Mouse (Mus musculus) forebrain, embryonic 13.5 days (tissue): Measurements from ENCODE around the gene Trappc11. TPM values are rescaled to one million over a fixed set of nuclear protein-coding genes. Genes with fewer than 3 reads are reported as not detected.
"Not testable (repeated sequence)": the region's sequence is repeated elsewhere in the genome, so short reads cannot be mapped to it uniquely, and the experiment has no call there.

ENCODE experiments used
- ATAC-seq: fragments of 200-750 bp; cut with Nextera tagmentation; 2 replicates; pipeline ENCODE4 v1.8.0; 2017
- H3K27ac ChIP-seq: fragments of 300-500 bp; sonication (generic); 2 replicates; pipeline ENCODE4 v1.5.1; 2015; ENCODE audit warnings: inconsistent platforms, mild to moderate bottlenecking, moderate library complexity
- H3K27me3 ChIP-seq: fragments of 300-500 bp; sonication (generic); 2 replicates; pipeline ENCODE4 v1.6.1; 2015; ENCODE audit warnings: mild to moderate bottlenecking, inconsistent platforms
- H3K36me3 ChIP-seq: fragments of 300-500 bp; sonication (generic); 2 replicates; pipeline ENCODE4 v1.6.1; 2015; ENCODE audit warnings: mild to moderate bottlenecking, inconsistent platforms; ENCODE audit not compliant: poor library complexity, severe bottlenecking
- H3K4me1 ChIP-seq: fragments of 300-500 bp; sonication (generic); 2 replicates; pipeline ENCODE4 v1.6.1; 2015; ENCODE audit warnings: inconsistent platforms
- H3K4me2 ChIP-seq: fragments of 300-500 bp; sonication (generic); 2 replicates; pipeline ENCODE4 v1.6.1; 2015; ENCODE audit warnings: inconsistent platforms, mild to moderate bottlenecking, moderate library complexity
- H3K4me3 ChIP-seq: fragments of 300-500 bp; sonication (generic); 2 replicates; pipeline ENCODE4 v1.5.1; 2015; ENCODE audit warnings: mild to moderate bottlenecking, inconsistent platforms
- H3K9ac ChIP-seq: fragments of 300-500 bp; sonication (generic); 2 replicates; pipeline ENCODE4 v1.6.1; 2015; ENCODE audit warnings: mild to moderate bottlenecking, inconsistent platforms
- H3K9me3 ChIP-seq: fragments of 300-500 bp; sonication (generic); replicated peaks from 2 replicates; pipeline ENCODE4 v1.6.1; 2016; ENCODE audit warnings: inconsistent platforms
- WGBS: fragments of 180-500 bp; shearing (Covaris S2); methylation state at CpG from one replicate; pipeline ENCODE4 v1.1.7; 2015; 5-methylcytosine and 5-hydroxymethylcytosine counted together
- polyA plus RNA-seq: library from polyadenylated mRNA; unstranded; fragments of >200 nt; fragmentation: Nextera tagmentation; extraction: Ambion mirVana; gene quantifications from 2 replicates; pipeline ENCODE4 v1.2.1, GENCODE M21; 2015

The Trappc11 gene
- polyA plus RNA-seq, 1 experiment from 2014 or later = 34.4 TPM

DNA sequence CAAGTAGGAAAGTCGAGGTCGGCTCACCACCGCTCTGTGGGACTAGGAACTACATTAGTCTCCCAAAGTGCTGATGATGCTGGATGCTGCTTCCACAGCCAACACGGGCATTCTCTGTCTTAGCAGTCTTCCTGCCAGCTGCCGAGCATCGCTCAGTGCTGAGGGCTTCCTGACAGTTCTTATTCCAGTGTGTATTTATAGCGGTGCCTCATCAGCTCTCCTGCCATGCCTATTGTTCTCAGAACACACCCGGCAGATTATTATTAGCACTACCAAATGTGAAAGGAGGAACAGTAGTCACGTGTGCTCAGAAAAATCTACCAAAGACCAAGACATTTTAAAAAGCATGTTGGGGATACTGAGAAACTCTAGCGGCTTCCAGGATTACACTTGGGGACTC is 71.6 kb downstream of the Trappc11 start:
- WGBS = 81% methylated on average over 10 of the region's 10 CpGs
- no peaks in the 10 kb centered on the region; the same call in 1 of the 2 replicates for H3K9me3 ChIP-seq
- H3K4me1 ChIP-seq = no peaks in the 10 kb centered on the region
- H3K36me3 ChIP-seq = no peaks in the 10 kb centered on the region
- no peak for ATAC-seq
- H3K9ac ChIP-seq = no peak overlapping the region
- no peaks in the 10 kb centered on the region for H3K27me3 ChIP-seq
- H3K4me3 ChIP-seq = no peak overlapping the region
- H3K27ac ChIP-seq = no peak overlapping the region
- no peak overlapping the region for H3K4me2 ChIP-seq

DNA sequence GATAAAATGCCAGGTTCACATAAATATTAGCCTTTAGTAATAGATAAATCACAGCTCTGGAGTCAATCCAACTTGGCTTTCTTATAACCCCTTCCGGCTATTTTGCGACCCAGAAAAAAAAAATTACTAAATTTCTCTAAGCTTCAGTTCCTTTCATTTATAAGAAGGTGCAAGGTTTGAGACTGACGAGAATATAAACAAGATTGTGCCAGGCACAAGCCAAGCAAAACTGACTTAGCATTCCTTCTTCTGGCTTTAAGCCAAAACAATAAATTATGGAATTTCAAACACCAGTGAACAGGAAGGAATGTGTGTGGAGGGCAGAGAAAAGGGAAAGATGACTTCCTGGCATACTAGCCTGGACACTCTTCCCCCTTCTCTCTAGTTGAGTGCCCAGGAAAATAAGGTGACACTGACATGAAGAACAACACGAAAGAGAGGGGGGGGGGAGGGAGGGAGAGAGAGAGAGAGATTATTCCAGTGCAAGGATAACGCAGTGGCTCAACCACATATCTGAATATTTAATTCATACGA is 74.0 kb downstream of the Trappc11 start:
- H3K4me2 ChIP-seq = no peak overlapping the region
- H3K27ac ChIP-seq = no peak overlapping the region
- no peaks in the 10 kb centered on the region for H3K4me1 ChIP-seq
- no peaks in the 10 kb centered on the region; the same call in 1 of the 2 replicates for H3K9me3 ChIP-seq
- no peaks in the 10 kb centered on the region for H3K36me3 ChIP-seq
- H3K9ac ChIP-seq = no peak overlapping the region
- no peaks in the 10 kb centered on the region for H3K27me3 ChIP-seq
- 89% methylated on average over 6 of the region's 6 CpGs for WGBS
- ATAC-seq = no peak
- no peak overlapping the region for H3K4me3 ChIP-seq

DNA sequence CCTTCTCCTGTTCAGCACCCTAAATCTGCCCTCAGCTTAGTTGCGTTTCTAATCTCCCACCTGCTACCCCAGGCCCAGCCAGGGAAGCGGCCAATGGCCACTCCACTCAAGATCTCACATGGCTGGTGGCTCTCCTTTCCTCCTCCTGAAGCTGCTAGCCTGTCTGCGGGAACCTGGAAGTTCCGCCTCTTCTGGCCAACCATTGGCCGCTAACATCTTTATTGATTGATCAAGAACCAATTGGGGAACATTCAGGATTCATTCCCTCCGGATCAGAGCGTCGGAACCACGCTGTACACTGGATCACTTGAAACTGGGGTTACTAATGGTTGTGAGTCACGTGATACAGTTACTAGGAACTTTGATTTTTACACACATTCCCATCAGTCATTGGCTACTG is 74.7 kb downstream of the Trappc11 start:
- Histone ChIP-seq H3K9ac (no peak overlapping the region), H3K9me3 (no peaks in the 10 kb centered on the region; the same call in 1 of the 2 replicates), H3K27ac (no peak overlapping the region), H3K36me3 (no peaks in the 10 kb centered on the region), H3K4me1 (no peaks in the 10 kb centered on the region), H3K4me3 (no peak overlapping the region), H3K27me3 (no peaks in the 10 kb centered on the region), H3K4me2 (no peak overlapping the region)
- WGBS = 96% methylated on average over 10 of the region's 10 CpGs
- no peak for ATAC-seq

DNA sequence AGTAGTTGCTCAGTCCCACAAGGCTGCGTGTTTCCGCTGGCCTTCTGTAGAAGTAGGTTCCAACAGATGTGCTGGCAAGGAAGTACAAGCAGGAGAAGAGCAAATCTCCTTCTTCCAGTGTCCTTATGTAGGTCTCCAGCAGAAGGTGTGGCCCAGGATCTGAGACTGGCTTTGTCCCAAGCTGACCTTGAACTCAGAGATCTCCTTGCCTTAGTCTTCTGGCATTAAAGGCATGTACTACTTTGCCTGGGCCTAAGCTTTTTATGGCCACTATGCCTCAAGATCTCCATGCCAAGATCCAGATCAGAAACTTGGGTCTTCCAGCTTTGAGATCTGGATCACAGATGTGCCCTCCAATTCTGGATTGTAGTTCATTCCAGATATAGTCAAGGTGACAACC is 84.1 kb downstream of the Trappc11 start:
- H3K9ac ChIP-seq, H3K27me3 ChIP-seq, H3K4me3 ChIP-seq, H3K36me3 ChIP-seq, H3K4me1 ChIP-seq, H3K9me3 ChIP-seq, H3K27ac ChIP-seq, H3K4me2 ChIP-seq, ATAC-seq: not testable (repeated sequence)
- WGBS = 95% methylated on average over 2 of the region's 2 CpGs

DNA sequence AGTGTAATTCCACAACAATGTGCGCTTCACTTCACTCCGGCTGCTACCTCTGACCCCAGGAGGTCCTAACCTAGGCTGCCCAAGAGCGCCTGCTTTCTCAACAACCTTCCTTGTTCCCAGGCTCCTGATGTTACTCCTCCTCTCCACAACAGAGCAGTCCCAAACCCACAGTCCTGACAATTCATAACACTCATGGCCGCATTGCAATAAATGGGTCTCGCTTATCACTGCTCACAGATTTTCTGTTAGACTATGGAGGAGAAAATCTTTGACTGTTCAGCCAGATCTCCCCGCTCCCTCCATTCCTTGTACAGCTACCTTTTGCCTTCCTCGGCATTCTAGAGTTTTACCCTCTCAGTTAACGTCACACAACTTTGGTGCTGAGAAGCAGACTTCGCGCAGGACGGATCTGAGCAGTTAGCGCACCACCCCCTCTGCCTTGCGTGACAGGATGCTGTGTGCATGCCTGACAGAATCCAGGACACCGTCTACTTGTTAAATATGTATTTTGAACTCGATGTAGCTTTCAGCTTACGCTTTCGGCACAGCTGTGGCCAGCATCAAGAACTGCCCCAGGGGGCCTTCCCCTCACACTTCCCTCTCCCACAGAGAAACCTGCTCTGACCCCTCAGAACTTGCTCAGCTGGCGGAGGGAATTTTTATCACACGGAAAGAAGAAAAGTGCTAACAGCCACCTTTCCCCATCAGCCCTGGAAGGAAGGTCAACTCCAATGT is 86.8 kb downstream of the Trappc11 start, which contains the start of gene Stox2:
TSS of gene Stox2 (minus strand) at position 51 of the 735 bp plus-strand sequence.
- no peaks in the 10 kb centered on the region for H3K9me3 ChIP-seq
- no peak within 1 kb of the TSS for H3K4me3 ChIP-seq
- H3K4me1 ChIP-seq = no peaks in the 10 kb centered on the region
- no peaks in the 10 kb centered on the region for H3K36me3 ChIP-seq
- no peak for ATAC-seq
- no peak within 1 kb of the TSS for H3K27ac ChIP-seq
- no peak within 1 kb of the TSS for H3K9ac ChIP-seq
- no peaks in the 10 kb centered on the region for H3K27me3 ChIP-seq
- 90% methylated on average over 19 of the region's 19 CpGs for WGBS
- H3K4me2 ChIP-seq = no peak within 1 kb of the TSS

Other genes starting within 250 kb of the Trappc11 start
- gene Stox2, start 87.1 kb downstream of the Trappc11 start, polyA plus RNA-seq = 46.7 and 47.0 TPM in 2 replicates
- 45.0 and 45.3 TPM in 2 replicates for gene Rwdd4a, start 194 bp upstream of the Trappc11 start, polyA plus RNA-seq
- gene Ing2, start 142.1 kb upstream of the Trappc11 start, polyA plus RNA-seq = 6.5 and 7.5 TPM in 2 replicates
- gene Cdkn2aip, start 180.5 kb upstream of the Trappc11 start, polyA plus RNA-seq = 47.3 and 47.9 TPM in 2 replicates